Mouse (Mus musculus) MEL (cell line): ENCODE results near the gene Gm10142. TPM values are rescaled to one million over a fixed set of nuclear protein-coding genes. Genes with fewer than 3 reads are reported as not detected.

Source experiments
- DNase-seq: peaks from one replicate; pipeline ENCODE4 v3.0.0; 2011; ENCODE audit warnings: low read depth, low spot score
- H3K27ac ChIP-seq: 2 replicates; pipeline ENCODE4 v1.5.1; 2012; ENCODE audit warnings: low read depth, mild to moderate bottlenecking, control low read depth, low read length, moderate library complexity; ENCODE audit not compliant: control insufficient read depth
- H3K27me3 ChIP-seq, 2 experiments: fragments of 150-350 bp in 1 of 2; sonication (generic) in 1 of 2; 2 replicates each; pipeline ENCODE4 v1.6.1; 2012; ENCODE audit warnings: low read length in 2 of 2, mild to moderate bottlenecking in 2 of 2, improper control_type of control experiment in 1 of 2, moderate library complexity in 1 of 2; ENCODE audit not compliant: insufficient read depth in 2 of 2, control insufficient read depth in 1 of 2
- H3K36me3 ChIP-seq, 2 experiments: 2 replicates each; pipeline ENCODE4 v1.6.1; 2012 to 2014; ENCODE audit warnings: low read length in 2 of 2, improper control_type of control experiment in 1 of 2, inconsistent platforms in 1 of 2, mild to moderate bottlenecking in 1 of 2; ENCODE audit not compliant: insufficient read depth in 2 of 2, control insufficient read depth in 1 of 2
- H3K4me1 ChIP-seq, 2 experiments: fragments of 150-350 bp in 1 of 2; sonication (generic) in 1 of 2; 2 replicates each; pipeline ENCODE4 v1.6.1; 2012; ENCODE audit warnings: low read length in 2 of 2, improper control_type of control experiment in 1 of 2, mild to moderate bottlenecking in 1 of 2; ENCODE audit not compliant: insufficient read depth in 2 of 2, control insufficient read depth in 1 of 2
- H3K4me3 ChIP-seq, 2 experiments: fragments of 150-350 bp in 1 of 2; sonication (generic) in 1 of 2; 2 replicates each; pipeline ENCODE4 v1.5.1; 2012; ENCODE audit warnings: low read depth in 2 of 2, low read length in 2 of 2, mild to moderate bottlenecking in 2 of 2, moderate library complexity in 2 of 2, control low read depth in 1 of 2, improper control_type of control experiment in 1 of 2; ENCODE audit not compliant: control insufficient read depth in 1 of 2, insufficient read depth in 1 of 2
- H3K79me2 ChIP-seq: 2 replicates; pipeline ENCODE4 v1.6.1; 2012; ENCODE audit warnings: mild to moderate bottlenecking, low read length, moderate library complexity; ENCODE audit not compliant: control insufficient read depth, poor library complexity, insufficient read depth
- H3K9ac ChIP-seq: 2 replicates; pipeline ENCODE4 v1.6.1; 2012; ENCODE audit warnings: low read depth, mild to moderate bottlenecking, control low read depth, low read length, moderate library complexity; ENCODE audit not compliant: control insufficient read depth, poor library complexity, severe bottlenecking
- H3K9me3 ChIP-seq: fragments of 150-350 bp; sonication (generic); replicated peaks from 2 replicates; pipeline ENCODE4 v1.6.1; 2012; ENCODE audit warnings: mild to moderate bottlenecking, low read length, improper control_type of control experiment, moderate library complexity; ENCODE audit not compliant: insufficient read depth
- BHLHE40 ChIP-seq: IDR thresholded peaks from 2 replicates; pipeline ENCODE4 v1.6.1; 2012; ENCODE audit warnings: low read depth, mild to moderate bottlenecking, inconsistent platforms, low read length, improper control_type of control experiment, borderline replicate concordance
- CTCF ChIP-seq, 3 experiments: IDR thresholded peaks in 2 of 3; conservative IDR thresholded peaks in 1 of 3; 2 replicates each; pipeline ENCODE4 v1.5.1; 2011 to 2012; ENCODE audit warnings: low read length in 3 of 3, low read depth in 2 of 3, mild to moderate bottlenecking in 2 of 3, improper control_type of control experiment in 1 of 3, inconsistent platforms in 1 of 3, mixed read lengths in 1 of 3, moderate library complexity in 1 of 3; ENCODE audit not compliant: control insufficient read depth in 1 of 3, insufficient read depth in 1 of 3, poor library complexity in 1 of 3, severe bottlenecking in 1 of 3
- E2F4 ChIP-seq: IDR thresholded peaks from 2 replicates; pipeline ENCODE4 v1.6.1; 2011; ENCODE audit warnings: low read depth, low read length, improper control_type of control experiment, borderline replicate concordance
- ELF1 ChIP-seq: IDR thresholded peaks from 2 replicates; pipeline ENCODE4 v1.6.1; 2014; ENCODE audit warnings: low read depth, mild to moderate bottlenecking, inconsistent platforms, low read length, improper control_type of control experiment, moderate library complexity
- ETS1 ChIP-seq: IDR thresholded peaks from 2 replicates; pipeline ENCODE4 v1.6.1; 2012; ENCODE audit warnings: low read depth, mild to moderate bottlenecking, inconsistent platforms, low read length, improper control_type of control experiment, moderate library complexity
- GABPA ChIP-seq: IDR thresholded peaks from 2 replicates; pipeline ENCODE4 v1.6.1; 2012; ENCODE audit warnings: low read depth, mild to moderate bottlenecking, inconsistent platforms, low read length, improper control_type of control experiment, moderate library complexity
- GATA1 ChIP-seq: IDR thresholded peaks from 2 replicates; pipeline ENCODE4 v1.6.1; 2011; ENCODE audit warnings: low read depth, low read length, improper control_type of control experiment
- JUND ChIP-seq: IDR thresholded peaks from 2 replicates; pipeline ENCODE4 v1.6.1; 2011; ENCODE audit warnings: low read depth, mild to moderate bottlenecking, improper control_type of control experiment, low read length
- KAT2A ChIP-seq: conservative IDR thresholded peaks from 2 replicates; pipeline ENCODE4 v1.6.1; 2012; ENCODE audit warnings: low read depth, low read length, improper control_type of control experiment, inconsistent platforms
- MEF2A ChIP-seq: IDR thresholded peaks from 2 replicates; pipeline ENCODE4 v1.6.1; 2014; ENCODE audit warnings: low read depth, mild to moderate bottlenecking, inconsistent platforms, low read length, improper control_type of control experiment; ENCODE audit not compliant: poor library complexity, insufficient replicate concordance, severe bottlenecking; ENCODE audit errors: extremely low read depth
- MXI1 ChIP-seq: IDR thresholded peaks from 2 replicates; pipeline ENCODE4 v1.6.1; 2011; ENCODE audit warnings: mild to moderate bottlenecking, low read depth, low read length, improper control_type of control experiment
- NRF1 ChIP-seq: IDR thresholded peaks from 2 replicates; pipeline ENCODE4 v1.6.1; 2014; ENCODE audit warnings: low read depth, mild to moderate bottlenecking, inconsistent platforms, low read length, improper control_type of control experiment, moderate library complexity; ENCODE audit not compliant: poor library complexity, insufficient read depth, severe bottlenecking
- SIN3A ChIP-seq: IDR thresholded peaks from 2 replicates; pipeline ENCODE4 v1.6.1; 2012; ENCODE audit warnings: low read length, improper control_type of control experiment, inconsistent platforms
- TBP ChIP-seq: IDR thresholded peaks from 2 replicates; pipeline ENCODE4 v1.8.0; 2011; ENCODE audit warnings: low read depth, low read length, improper control_type of control experiment
- TCF12 ChIP-seq: IDR thresholded peaks from 2 replicates; pipeline ENCODE4 v1.6.1; 2014; ENCODE audit warnings: low read depth, mild to moderate bottlenecking, inconsistent platforms, low read length, improper control_type of control experiment, moderate library complexity
- USF1 ChIP-seq: IDR thresholded peaks from 2 replicates; pipeline ENCODE4 v1.6.1; 2014; ENCODE audit warnings: low read depth, mild to moderate bottlenecking, inconsistent platforms, low read length, improper control_type of control experiment, moderate library complexity
- ZNF384 ChIP-seq: IDR thresholded peaks from 2 replicates; pipeline ENCODE4 v1.6.1; 2012; ENCODE audit warnings: low read depth, mild to moderate bottlenecking, inconsistent platforms, low read length, improper control_type of control experiment
- polyA plus RNA-seq, 2 experiments: library from polyadenylated mRNA; stranded (reverse) in 1 of 2; unstranded in 1 of 2; fragments of >175 nt in 1 of 2; fragments of >200 nt in 1 of 2; gene quantifications; 2 replicates each; pipeline versions ENCODE4 v1.2.1 to v1.2.4; 2012; ENCODE audit warnings: low replicate concordance in 2 of 2, low read depth in 1 of 2; ENCODE audit not compliant: insufficient read length in 2 of 2, insufficient read depth in 1 of 2, missing spikeins in 1 of 2
- total RNA-seq: library from RNA; depleted of rRNA; stranded (reverse); fragments of 300-350 nt; gene quantifications from 2 replicates; pipeline ENCODE4 v1.2.3, GENCODE M21; 2012

Gene Gm10142
- total and polyA plus RNA-seq, 3 experiments, result not detected

DNA sequence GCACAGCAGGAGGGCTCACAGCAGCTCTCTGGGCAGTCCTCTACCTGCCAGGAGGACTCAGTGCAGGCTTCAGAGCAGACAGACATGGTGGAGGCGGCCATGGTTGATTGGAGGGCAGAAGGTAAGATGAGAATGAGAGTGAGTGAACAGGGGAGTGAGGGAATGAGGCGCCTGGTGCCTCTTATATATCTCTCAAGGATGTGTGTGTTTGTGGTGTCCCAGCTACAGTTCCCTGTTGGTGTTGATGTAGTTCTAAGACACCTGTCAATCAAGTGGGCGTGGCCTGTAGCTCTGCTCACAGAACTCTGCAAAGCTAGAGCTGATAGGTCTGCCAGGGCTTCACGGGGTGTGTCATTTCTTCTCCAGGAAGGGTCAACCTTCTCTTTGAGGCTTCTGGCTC, 18.5 kb upstream of the Gm10142 start, which contains the start of gene Gm9508:
TSS of gene Gm9508 (minus strand) at position 101 of the 400 bp plus-strand sequence.
- Histone ChIP-seq H3K27me3 (peaks cover 2 to 5% of the 10 kb centered on the region in 2 experiments; a peak in 3 of 4 replicates), H3K9ac (no peak within 1 kb of the TSS)
- no peak for TF ChIP-seq ELF1
- TF ChIP-seq CTCF (IDR thresholded peaks at IDR 0.05 in 2 of 3, conservative IDR thresholded peaks at IDR 0.05 in 1 of 3; ENCODE audit: control insufficient read depth in 1 of 3, insufficient read depth in 1 of 3, low read depth in 2 of 3, low read length in 3 of 3, poor library complexity in 1 of 3, severe bottlenecking in 1 of 3), result no peak
- no peak for TF ChIP-seq E2F4
- TF ChIP-seq MXI1, result no peak
- no peak for TF ChIP-seq MEF2A
- TF ChIP-seq KAT2A, result no peak
- no peak for TF ChIP-seq GABPA
- no peak for TF ChIP-seq SIN3A
- no peak for TF ChIP-seq JUND

DNA sequence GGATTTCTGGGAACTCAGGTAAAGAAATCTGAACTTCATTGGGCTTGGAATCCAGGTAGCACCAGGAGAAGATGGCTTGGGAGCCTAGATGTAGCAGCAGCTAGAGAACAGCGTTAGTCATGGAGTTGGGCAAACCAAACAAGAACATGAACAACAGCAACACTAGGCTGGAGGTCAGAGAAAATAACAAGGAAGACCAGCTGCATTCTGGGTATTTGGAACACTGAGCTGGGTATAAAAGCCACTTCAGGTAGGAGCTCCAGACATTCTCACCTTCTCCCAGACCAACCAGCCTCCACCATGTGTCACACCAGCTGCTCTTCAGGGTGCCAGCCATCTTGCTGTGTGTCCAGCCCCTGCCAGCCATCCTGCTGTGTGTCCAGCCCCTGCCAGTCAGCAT, 9.3 kb upstream of the Gm10142 start, which contains the start of gene Gm10272:
TSS of gene Gm10272 (plus strand) at position 301 of the 400 bp plus-strand sequence.
- no peak for DNase-seq
- Histone ChIP-seq H3K9ac (no peak within 1 kb of the TSS), H3K27ac (no peak within 1 kb of the TSS), H3K9me3 (no peaks in the 10 kb centered on the region), H3K27me3 (peaks cover 0 to 2% of the 10 kb centered on the region in 2 experiments; a peak in 2 of 4 replicates)
- TF ChIP-seq TBP (no peak), E2F4 (no peak), ZNF384 (no peak), NRF1 (no peak), USF1 (no peak), BHLHE40 (no peak), KAT2A (no peak), ETS1 (no peak), TCF12 (no peak), GATA1 (no peak)
- TF ChIP-seq, all 39 proteins: peak for 0
- Histone ChIP-seq H3K4me1 (no peaks in the 10 kb centered on the region), H3K79me2 (no peaks in the 10 kb centered on the region), H3K4me3 (no peak within 1 kb of the TSS), H3K36me3 (no peaks in the 10 kb centered on the region)

More for the DNA sequence above, 18.5 kb upstream of the Gm10142 start, which contains the start of gene Gm9508:
- no peak within 1 kb of the TSS for H3K27ac ChIP-seq
- H3K36me3 ChIP-seq, result no peaks in the 10 kb centered on the region
- peak; percentile 9 for DNase-seq
- no peaks in the 10 kb centered on the region for H3K4me1 ChIP-seq
- no peaks in the 10 kb centered on the region for H3K79me2 ChIP-seq
- no peak within 1 kb of the TSS for H3K4me3 ChIP-seq
- no peaks in the 10 kb centered on the region for H3K9me3 ChIP-seq
